Comparison of ENCODE assay signal across 15 mouse cellular contexts in genomic region chr2:5125506-5125905, GRCm38 (mm10). TPM values are rescaled to one million over a fixed set of nuclear protein-coding genes. Genes with fewer than 3 reads are reported as not detected.
DNase-seq lines count a peak whose midpoint lies in the region; ATAC-seq and TF ChIP-seq lines count a peak whose summit lies in the region.
"Had no signal": no experiment of that assay in that cellular context is flagged by ENCODE, and none has a peak within 500 bp of the region (broad histone marks: within the 10 kb centered on the region; RNA-seq: fewer than 3 reads in every experiment).

No protein-coding gene starts in this region.

- H3K4me1 ChIP-seq in heart, embryonic 16.5 days (ENCODE audit: control insufficient read depth, insufficient read depth, low read length) = peaks cover 9% of the 10 kb centered on the region
- peaks cover 23% of the 10 kb centered on the region for H3K4me1 ChIP-seq in megakaryocyte, embryonic 14.5 days
- H3K4me1 ChIP-seq in stomach, postnatal 0 days (replicated peaks; ENCODE audit: control insufficient read depth, insufficient read depth) = 0 out of 2 replicates have a peak, but pooled peaks cover 2% of the 10 kb centered on the region

- DNase-seq in heart, postnatal 25 days (ENCODE audit: low spot score) = no peak
- DNase-seq in kidney, postnatal 14 days = peak; percentile 47
- no peak for DNase-seq in stomach, postnatal 0 days (ENCODE audit: low spot score)
- no peak for DNase-seq in right cerebral cortex, postnatal 36 days (ENCODE audit: low spot score in 2 of 2)
- DNase-seq: adrenal gland, adult 2 months; cerebellum, postnatal 25 days; gastrocnemius, postnatal 14 days; thymus, adult 2 months had no signal

- no peak overlapping the region for H3K4me3 ChIP-seq in heart, embryonic 16.5 days (ENCODE audit: low read length)
- peak overlapping the region; percentile 69 for H3K4me3 ChIP-seq in megakaryocyte, embryonic 14.5 days (replicated peaks)
- no peak overlapping the region for H3K4me3 ChIP-seq in stomach, postnatal 0 days (ENCODE audit: low read depth, low read length)
- H3K4me3 ChIP-seq: limb, embryonic 10.5 days had no signal

- TF ChIP-seq EP300 in stomach, postnatal 0 days (optimal IDR thresholded peaks at IDR 0.05) = no peak

- WGBS in heart, embryonic 16.5 days = 12% methylated on average over 6 of the region's 6 CpGs
- 21% methylated on average over 6 of the region's 6 CpGs for WGBS in stomach, postnatal 0 days

- peak overlapping the region; percentile 25; the same call in 1 of the 2 replicates for H3K27ac ChIP-seq in heart, embryonic 16.5 days (ENCODE audit: low read length)
- 0 out of 2 replicates have a peak overlapping the region, but pooled peaks have one; percentile 8 for H3K27ac ChIP-seq in stomach, postnatal 0 days (replicated peaks)
- H3K27ac ChIP-seq: limb, embryonic 10.5 days; macrophage had no signal

- peak; percentile 70 for ATAC-seq in heart, embryonic 16.5 days (replicated peaks; ENCODE audit: extremely low read depth, insufficient read depth, low FRiP score)
- no peak for ATAC-seq in megakaryocyte, adult 5-6 weeks (ENCODE audit: poor library complexity, severe bottlenecking)
- no peak for ATAC-seq in stomach, postnatal 0 days (ENCODE audit: low FRiP score, low TSS enrichment)
- ATAC-seq: forebrain, embryonic 16.5 days had no signal

- TF ChIP-seq CTCF in stomach, postnatal 0 days (IDR thresholded peaks at IDR 0.05; ENCODE audit: low read depth) = no peak

- no peaks in the 10 kb centered on the region for H3K9me3 ChIP-seq in heart, embryonic 16.5 days (replicated peaks; ENCODE audit: control insufficient read depth, low read length)
- H3K9me3 ChIP-seq in megakaryocyte, embryonic 14.5 days = no peaks in the 10 kb centered on the region
- no peaks in the 10 kb centered on the region for H3K9me3 ChIP-seq in stomach, postnatal 0 days (ENCODE audit: control insufficient read depth, low read length)
- H3K9me3 ChIP-seq: limb, embryonic 10.5 days had no signal

- H3K4me2 ChIP-seq in heart, embryonic 16.5 days (ENCODE audit: low read depth, low read length) = no peak overlapping the region; the same call in 1 of the 2 replicates
- no peak overlapping the region for H3K4me2 ChIP-seq in stomach, postnatal 0 days (replicated peaks; ENCODE audit: low read depth)

- H3K9ac ChIP-seq in heart, embryonic 16.5 days (ENCODE audit: low read length) = no peak overlapping the region
- no peak overlapping the region for H3K9ac ChIP-seq in stomach, postnatal 0 days (ENCODE audit: low read length)

- intact Hi-C loops in heart, postnatal 25 days (cut with DNase I) = no loop called here

- no peaks in the 10 kb centered on the region for H3K36me3 ChIP-seq in heart, embryonic 16.5 days (ENCODE audit: control insufficient read depth, insufficient read depth)
- H3K36me3 ChIP-seq in megakaryocyte, embryonic 14.5 days (replicated peaks; ENCODE audit: low read length) = no peaks in the 10 kb centered on the region
- no peaks in the 10 kb centered on the region for H3K36me3 ChIP-seq in stomach, postnatal 0 days (ENCODE audit: control insufficient read depth, insufficient read depth, low read length)
- H3K36me3 ChIP-seq: limb, embryonic 10.5 days had no signal

- no peaks in the 10 kb centered on the region for H3K27me3 ChIP-seq in heart, embryonic 16.5 days (ENCODE audit: control insufficient read depth, insufficient read depth, low read length)
- peaks cover 9% of the 10 kb centered on the region for H3K27me3 ChIP-seq in megakaryocyte, embryonic 14.5 days (replicated peaks)
- no peaks in the 10 kb centered on the region for H3K27me3 ChIP-seq in stomach, postnatal 0 days (ENCODE audit: control insufficient read depth, insufficient read depth, low read length)
- H3K27me3 ChIP-seq: CH12.LX had no signal

RNA-seq across cellular contexts. Expression of gene Ccdc3, which starts 12.1 kb away (rescaled TPM):
- polyA plus RNA-seq in heart, embryonic 16.5 days (2015; fragmentation: Nextera tagmentation; extraction: Ambion mirVana) = 6.5 and 8.8 TPM in 2 replicates
- total RNA-seq in heart, postnatal 25 days (2021) = 1 to 10 TPM; 2.9 to 4.5 TPM
- not detected in 2 replicates for polyA plus RNA-seq in megakaryocyte, embryonic 14.5 days (2012; ENCODE audit: insufficient read depth, low replicate concordance)
- not detected in 2 replicates for total RNA-seq in megakaryocyte, adult 5-6 weeks (2015)
- not detected in 2 replicates for total RNA-seq in megakaryocyte, adult 5-6 weeks (2017)
- polyA plus RNA-seq in stomach, postnatal 0 days (2015; fragmentation: Nextera tagmentation; extraction: Ambion mirVana) = 24.4 and 32.1 TPM in 2 replicates
- total RNA-seq: CH12.LX had no signal
- polyA plus RNA-seq: macrophage had no signal
